Mouse (Mus musculus) heart, adult 9 months (tissue): ENCODE data around the gene Gpbar1.
A peak's percentile ranks its signal among the peaks of the same experiment; 100 is the strongest.

Source experiments
- DNase-seq, 2 experiments: peaks; one replicate each; pipeline ENCODE4 v3.0.0; 2022; ENCODE audit warnings: low spot score in 2 of 2

Gene Gpbar1

DNA sequence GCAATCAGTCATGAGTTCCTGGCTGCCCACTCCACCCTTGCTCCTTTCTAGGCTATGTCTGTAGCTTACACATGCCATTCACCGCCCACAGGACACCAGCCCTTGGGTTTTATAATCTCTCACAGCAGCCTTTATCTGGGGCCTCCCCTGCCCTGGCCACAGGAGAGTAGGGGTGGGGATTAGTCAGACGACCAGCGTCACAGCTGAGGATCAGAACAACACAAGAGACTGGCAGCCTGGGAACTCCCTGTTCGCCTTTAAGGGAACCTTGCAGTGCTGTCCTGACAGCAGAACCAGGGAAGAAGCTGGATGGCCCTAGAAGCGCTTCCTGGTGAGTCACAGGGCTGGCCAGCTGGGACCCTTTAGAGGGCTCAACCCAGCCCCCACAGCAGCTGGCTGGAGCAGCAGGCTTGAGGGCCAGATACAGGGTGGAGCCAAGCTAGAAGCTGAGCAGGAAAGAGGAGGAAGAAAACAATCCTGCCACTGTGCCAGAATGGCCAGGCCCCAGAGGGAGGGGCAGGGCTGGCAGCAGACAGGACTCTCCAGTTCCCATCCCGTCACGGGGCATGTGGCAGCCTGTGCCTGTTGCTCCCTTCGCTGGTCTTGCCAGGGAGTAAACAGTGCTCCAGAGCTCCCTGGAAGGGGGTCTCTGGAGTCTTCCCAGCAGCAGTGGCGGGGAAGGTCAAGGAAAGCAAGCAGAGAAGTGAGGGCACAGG lies 17.3 kb downstream of the Gpbar1 start:
- DNase-seq, result peak; percentile 96

DNA sequence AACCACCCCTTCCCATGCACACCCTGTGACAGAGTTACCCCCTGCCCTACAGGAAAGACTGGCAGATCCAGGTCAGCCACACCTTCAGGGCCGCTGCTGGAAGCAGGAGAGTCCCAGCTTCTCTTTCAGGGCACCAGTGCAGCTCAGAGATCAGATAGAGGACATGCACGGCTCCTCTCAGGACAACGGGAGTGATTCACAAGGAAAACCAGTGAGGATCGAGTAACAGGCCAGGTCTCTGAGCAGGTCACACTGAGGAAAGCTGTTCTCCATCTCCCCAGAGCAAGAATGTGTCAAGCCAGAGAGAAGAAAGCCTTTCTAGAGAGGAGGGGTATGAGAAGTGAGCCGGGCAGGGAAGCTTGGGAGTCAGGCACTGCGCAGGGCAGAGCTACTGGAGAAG lies 18.1 kb downstream of the Gpbar1 start:
- no peak for DNase-seq

DNA sequence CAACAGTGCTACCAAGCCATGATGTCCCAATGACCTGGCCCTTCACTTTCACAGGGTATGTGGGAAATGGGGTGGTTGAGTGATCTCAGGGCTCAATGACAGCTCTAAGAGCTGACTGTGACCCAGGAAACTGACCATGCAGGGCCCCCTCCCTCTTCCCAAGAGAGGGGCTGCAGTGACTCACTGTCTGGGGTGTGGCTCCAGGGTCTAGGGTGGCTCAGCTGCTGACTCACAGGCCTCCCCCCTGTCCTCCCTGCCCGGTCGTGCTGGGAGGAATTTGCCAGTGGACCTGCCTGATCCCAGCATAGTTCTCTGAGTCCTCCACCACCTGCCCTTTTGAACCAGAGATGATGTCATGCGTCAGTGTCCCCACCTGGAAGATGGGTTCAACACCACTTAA lies 18.9 kb downstream of the Gpbar1 start:
- peak; percentile 66 to 73 for DNase-seq

DNA sequence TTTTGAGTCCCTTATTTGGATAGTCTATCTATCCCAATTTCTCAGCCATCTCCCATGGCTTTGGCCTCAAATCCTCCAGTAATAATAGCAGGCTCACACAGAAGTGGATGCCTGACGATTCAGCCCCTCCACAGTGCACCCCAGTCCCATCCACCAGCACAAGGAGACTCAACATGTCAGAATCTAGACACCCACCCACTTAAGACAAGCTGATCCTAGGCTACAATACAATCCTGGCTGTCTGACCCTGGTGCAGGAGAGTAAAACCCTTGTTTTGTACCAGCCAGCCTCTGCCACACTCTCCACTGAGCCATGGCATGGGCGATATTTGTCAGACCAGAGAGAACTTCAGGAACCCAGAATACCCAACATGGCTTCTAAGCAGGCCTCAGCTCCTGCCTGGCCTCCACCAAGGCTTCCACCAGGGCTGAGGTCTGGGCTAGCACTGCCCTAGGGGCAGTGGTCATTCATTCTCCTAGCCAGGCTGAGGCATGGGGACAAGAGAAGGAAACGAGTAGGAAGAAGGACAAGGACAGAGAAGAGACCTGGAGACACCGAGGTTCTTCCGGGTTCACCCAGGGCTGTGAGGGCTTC lies 19.9 kb downstream of the Gpbar1 start:
- DNase-seq, result no peak

DNA sequence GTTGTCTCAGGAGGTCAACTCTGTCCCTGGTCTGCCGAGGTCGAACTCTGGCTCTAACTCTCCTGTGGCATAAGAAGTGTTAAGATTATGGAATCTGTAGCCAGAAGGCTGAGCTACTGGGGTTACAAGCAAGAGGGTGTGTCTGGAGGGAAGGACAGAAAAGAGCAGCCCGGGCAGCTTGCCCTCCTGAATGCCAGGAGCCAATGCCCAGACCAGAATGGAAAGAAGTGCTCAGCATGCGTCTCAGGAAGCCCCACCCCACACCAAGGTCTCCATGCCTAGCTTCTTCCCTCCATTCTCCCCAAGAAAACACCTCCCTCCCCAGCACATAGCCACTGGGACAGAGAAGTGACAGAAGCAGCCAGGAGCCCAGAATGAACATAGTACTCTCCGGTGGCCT lies 20.6 kb downstream of the Gpbar1 start:
- DNase-seq, result peak in 1 of 2 experiments; percentile 70

DNA sequence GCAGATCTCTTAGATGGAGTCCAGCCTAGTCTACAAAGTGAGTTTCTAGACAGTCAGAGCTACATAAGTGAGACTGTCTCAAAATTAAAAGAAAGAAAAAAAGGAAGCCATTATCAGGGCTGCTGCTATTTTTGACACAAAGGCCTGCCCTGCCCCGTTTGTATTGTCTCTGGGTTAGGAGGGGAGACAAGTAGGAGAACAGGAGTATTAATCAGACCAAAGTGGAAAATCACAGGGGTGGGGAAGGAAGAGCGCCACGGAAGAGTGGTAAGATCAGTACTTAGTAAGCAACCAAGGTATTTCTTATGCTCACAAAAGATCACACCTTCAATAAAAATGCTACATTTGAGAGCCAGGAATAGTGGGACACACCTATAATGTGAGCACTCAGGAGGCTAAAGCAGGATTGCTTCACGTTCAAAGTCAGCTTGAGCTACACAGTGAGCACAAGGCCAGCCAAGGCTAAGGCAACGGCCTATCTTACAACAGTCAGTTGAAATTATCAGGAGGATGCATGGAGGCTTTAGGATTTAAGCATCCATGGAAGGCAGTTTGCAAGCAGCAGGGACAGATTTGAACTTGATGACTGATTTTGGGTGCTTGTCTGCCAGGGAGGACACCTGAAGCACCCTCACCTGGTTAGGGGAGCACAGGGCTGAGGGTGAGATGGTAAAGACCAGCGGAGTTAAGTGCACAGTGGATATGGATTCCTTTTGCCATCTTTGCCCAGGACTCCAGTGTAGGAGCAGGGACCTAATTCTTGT lies 22.2 kb downstream of the Gpbar1 start:
- peak; percentile 45 to 55 for DNase-seq

DNA sequence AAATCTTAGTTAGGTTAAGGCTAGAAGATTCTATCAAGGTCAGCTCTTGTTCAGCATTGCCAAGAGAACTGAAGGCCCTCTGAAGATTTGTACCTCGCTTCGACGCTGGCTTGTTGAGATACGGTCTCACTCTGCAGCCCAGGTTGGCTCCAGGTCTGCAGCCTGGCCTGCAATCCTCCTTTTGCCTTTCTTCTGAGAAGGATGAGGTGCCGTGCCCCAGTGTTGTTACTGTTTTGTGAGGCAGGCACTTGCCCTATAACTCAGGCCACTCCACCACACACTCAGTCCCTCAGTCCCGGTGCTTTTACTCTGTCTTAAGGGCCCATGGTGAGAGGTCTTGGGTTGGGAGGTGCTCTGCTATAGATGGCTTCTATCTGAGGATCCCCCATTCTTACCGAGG lies 23.9 kb downstream of the Gpbar1 start:
- DNase-seq, result peak; percentile 5 to 11

DNA sequence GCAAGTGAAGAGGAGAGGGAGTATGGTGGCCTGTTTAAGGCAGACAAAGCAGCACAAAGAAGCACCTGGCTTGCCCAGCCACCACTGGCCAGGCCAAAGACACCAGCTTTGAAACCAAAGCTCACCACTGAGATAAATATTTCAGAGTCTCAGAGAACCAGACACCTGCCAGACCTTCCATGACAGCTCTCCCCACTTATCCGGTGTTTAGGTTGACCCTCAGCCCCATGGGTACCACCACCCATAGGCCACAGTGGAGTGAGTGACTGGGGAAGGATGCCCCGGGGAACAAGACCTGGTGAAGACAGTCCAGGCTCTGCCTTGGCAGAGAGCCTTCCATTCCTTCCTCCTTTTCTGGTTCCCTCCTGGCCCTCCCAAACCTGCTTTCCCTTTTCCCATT lies 24.5 kb downstream of the Gpbar1 start:
- DNase-seq, result peak in 1 of 2 experiments; percentile 8

DNA sequence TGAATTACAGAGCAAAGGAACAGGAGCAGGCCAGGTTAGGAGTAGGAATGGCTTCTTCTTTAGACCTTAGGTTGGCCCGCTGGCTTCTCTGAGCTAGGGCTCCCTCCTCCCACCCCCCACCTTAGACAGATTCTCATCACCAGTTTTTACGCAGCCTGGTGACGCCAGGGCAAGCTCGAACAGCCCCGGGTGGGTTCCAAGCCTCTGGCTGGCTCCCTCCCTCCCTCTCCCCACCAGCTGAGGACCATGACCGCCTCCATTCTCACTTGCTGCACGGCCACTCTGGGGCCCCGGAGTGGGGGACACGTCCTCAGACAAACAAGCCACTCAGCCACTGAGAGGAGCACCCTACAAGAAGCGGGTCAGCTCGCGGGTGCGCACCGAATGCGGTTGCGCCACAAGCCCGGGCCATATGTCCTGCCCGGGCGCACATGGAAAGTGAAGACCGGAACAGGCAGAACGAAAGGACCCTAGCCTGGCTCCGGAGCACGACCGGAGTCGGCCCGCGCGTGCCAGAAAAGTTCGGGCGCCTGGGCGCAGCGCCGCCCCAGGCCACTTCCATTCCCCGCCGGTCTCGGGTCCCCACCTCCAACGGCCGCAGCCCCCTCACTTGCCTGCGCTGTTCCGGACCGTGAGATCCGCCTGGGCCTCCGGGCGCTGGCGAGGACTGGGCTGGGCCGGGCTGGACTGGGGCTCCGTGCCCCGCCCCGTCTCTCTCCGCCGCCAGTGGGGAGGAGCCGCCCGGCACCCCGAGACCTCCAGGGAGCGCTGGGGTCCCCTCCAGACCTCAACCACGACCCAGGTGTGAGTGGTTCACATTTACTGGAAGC lies 25.4 kb downstream of the Gpbar1 start:
- DNase-seq, result peak; percentile 89 to 91

DNA sequence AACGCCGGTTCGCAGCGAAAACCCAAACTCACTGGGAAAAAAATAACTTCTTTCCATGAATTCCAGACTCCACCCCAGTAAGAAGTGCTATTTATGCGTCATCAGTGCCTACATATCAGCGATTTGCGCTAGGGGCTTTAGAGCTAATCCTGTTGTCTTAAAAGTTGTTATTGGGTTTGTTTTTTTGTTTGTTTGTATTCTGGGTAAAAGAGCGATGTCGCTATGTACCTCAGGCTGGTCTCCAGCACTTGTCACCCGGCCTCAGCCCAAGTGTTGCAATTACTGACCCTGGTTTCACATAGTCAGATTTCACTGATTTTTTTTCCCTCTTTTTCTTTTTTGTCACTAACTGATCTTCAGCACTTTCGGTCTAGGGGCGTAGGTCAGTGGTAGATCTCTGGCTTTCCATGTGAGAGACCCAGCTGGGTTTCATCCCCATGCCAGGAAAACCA lies 26.0 kb downstream of the Gpbar1 start:
- DNase-seq, result no peak

DNA sequence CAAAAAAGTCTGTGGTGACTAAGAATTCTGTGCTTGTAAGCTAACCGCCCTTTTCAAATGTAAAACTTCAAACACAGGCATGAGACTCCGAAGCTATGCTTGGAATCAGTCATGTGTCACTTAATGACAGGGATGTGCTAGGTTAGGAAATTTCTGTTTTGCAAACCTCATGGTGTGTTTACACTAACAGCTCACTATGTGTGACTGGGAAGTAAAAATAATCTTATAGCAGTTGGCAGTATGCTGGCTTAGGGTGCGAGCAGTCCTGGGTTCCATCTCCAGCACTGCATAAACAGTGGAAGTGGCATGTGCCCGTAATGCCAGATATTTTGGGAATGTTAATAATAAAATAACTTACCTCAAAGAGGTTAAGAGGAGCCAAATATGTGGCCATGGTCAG lies 26.6 kb downstream of the Gpbar1 start:
- DNase-seq, result no peak

DNA sequence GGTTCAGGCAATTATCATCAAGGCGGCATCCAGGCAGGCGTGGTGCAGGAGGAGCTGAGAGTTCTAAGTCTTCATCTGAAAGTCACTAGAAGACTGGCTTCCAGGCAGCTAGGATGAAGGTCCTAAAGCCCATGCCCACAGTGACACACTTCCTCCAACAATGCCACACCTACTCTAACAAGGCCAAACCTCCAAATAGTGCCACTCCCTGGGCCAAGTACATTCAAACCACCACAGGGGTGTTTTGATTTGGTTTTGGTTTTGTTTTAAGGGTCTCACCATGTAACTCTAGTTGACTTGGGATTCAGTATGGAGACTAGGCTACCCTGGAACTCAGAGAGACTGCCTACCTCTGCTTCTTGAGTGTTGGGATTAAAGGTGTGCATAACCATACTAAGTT lies 27.2 kb downstream of the Gpbar1 start, which contains the start of gene Tmbim1:
Gene Tmbim1, minus strand, starts transcription at position 101 of the 400 bp plus-strand sequence.
- no peak for DNase-seq

DNA sequence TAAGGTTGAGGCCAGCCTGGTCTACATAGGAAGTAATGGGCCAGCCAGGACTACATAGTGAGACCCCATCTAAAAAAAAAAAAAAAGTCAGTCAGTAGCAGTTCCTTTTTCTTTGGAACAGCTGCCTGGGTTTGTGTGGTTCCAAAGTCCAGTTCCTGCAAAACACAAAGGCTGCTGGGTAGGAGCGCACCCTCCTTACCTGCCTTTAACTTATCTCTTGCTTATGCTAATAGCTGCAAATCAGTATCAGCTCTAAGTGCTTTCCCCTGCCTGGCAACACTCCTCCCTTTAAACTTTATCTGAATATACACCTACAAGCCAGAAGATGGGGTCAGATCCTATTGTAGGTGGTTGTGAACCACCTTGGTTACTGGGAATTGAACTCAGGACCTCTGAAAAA lies 28.8 kb downstream of the Gpbar1 start:
- DNase-seq, result no peak

DNA sequence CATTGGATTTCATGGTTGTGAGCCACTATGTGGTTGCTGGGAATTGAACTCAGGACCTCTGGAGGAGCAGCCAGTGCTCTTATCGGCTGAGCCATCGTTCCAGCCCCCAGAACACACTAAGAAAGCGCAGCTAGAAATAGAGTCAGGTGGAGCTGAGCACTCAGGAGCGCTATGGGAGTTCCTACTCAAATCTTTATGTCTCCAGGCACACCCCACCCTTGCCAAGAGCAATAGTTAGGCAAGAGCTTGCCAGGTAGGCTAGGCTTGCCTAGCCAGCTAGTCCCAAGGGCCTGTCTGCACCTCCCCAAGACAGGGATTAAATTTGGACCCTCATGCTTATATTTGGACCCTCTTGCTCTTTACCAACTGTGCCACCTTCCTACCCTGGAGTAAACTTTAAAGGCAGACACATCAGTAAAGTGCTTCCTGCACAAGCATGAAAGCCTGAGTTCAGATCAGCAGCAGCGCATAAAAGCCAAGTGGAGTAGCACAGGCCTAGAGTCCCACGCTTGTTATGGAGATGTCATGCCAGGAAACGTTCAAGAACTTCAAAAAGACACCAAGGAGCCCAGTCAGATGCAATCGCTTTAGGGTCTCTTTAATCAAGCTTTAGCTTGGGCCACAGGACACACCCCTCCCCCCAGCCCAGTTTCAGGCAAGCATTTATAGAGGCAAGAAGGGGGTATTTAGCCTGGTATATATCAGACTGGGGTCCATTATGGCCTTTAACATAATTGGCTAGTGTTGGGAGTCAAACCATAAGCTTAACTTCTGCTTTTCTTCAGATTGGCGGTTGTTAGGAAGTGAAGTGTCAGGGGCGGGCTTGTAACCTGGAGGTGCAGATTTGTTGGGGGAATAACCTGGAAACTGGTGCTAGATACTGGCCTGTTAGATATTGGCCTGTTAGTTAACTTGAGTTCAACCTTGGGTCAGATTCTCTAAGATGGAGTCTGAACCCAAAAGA lies 29.9 kb downstream of the Gpbar1 start:
- DNase-seq, result no peak

DNA sequence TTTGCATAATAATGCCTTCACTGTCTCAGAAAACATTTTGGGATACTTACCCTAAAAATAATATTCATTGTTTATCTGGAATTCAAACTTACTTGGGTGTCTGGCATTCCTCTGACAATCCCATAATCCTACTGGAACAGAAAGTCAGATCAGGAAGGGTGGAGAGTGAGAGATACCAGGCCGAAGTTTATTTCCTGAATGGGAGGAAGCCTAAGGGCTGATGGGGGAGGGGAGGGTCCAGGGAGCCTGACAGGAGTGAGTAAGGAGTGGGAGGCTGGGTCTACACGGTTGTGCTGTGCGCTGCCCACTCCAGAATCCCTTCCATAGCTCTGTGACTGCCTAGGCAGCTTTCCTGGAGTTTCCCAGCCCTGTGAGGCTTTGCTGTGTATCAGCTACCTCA lies 31.4 kb downstream of the Gpbar1 start:
- DNase-seq, result no peak

DNA sequence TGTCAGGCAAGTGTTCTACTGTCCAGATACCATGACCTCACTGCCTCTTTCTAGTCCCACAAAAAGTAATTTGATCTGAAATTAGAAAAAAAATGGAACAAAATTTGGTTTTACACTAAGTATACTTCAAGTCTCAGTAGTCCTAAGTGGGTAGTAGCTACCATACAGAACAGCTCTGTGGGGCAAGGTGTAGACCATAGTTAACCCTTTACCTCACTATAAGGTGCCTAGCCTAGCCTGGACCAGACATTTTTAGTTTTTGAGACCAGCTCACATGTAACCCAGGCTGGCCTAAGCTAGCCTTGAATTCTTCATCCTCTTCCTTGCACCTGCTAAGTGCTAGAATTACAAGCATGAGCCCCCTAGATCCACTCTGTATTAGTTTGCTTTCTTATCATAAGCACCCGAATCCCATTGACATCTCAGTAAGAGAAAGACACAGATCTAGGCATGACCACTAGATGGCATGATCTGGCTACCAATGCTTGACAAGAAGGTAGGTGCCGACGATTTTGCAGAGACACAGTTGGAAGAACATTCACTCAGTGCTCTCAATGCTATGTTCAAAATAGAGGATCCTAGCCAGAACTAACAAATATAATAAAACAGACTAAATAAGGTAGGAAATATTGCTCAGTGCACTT lies 34.8 kb downstream of the Gpbar1 start:
- DNase-seq, result peak in 1 of 2 experiments; percentile 81

DNA sequence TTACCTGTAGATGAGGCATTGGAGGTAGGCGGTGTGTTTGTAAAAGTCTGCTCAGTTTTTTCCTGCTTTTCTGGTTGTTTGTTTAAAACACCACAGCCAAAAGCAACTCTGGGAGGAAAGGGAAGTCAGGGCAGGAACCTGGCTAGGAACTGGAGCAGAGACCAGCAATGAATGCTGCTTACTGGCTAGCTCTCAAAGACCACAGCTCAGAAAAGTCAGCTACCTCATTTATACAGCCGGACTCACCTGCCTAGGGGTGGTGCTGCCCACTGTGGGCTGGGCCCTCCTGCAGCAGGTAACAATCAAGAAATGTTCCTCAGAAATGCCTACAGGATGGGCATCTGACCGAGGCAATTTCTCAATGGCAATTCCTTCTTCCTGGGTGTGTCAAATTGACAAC lies 36.4 kb downstream of the Gpbar1 start:
- no peak for DNase-seq

DNA sequence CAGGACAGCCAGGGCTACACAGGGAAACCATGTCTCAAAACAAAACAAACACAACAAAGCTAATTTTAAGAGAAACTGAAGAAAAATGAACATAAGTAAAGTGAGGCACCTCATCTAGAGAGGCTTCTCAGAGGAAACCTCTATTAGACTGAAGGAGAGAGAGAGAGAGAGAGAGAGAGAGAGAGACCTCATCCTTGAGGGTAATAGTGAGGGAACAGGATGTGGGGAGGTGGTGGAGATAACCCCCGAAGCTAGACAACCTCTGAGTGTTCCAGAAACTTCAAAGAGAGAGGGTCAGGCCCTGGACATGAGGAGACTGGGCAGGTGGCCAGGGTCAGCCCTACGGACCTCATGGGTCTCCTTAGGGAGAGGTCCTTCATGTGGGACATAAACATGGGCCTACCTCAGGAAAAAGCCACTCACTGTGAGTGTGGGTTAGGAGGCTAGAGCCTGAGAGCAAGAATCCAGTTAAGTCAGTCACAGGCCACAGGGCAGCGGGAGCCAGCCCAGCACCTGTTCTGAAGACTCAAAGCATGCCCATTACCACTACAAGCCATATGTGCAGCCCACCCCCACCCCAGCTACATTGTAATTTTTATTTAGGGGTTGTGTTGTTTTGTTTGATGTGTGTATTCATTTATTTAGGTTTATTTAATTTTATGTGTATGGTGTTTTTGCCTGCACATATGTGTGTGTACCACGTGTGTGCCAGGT lies 37.9 kb downstream of the Gpbar1 start:
- no peak for DNase-seq

DNA sequence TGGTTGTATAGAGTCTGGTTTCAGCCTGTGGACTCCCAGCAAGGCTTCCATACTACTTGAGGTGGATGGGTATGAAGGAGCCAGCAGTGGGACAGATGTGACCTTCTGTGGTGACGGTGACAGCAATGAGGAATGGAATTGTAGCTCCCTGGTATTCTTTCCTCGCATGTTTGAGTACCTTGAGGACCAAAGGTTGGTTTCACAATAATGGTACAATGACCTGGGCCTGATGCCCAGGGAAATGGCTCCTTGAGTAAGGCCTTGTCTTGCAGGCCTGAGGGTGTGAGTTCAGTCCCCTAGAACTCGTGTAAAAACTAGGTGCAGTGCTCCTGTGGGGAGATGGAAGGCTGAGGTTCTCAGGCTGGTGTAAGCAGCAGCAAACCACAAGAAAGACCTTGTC lies 40.4 kb downstream of the Gpbar1 start:
- DNase-seq, result no peak

DNA sequence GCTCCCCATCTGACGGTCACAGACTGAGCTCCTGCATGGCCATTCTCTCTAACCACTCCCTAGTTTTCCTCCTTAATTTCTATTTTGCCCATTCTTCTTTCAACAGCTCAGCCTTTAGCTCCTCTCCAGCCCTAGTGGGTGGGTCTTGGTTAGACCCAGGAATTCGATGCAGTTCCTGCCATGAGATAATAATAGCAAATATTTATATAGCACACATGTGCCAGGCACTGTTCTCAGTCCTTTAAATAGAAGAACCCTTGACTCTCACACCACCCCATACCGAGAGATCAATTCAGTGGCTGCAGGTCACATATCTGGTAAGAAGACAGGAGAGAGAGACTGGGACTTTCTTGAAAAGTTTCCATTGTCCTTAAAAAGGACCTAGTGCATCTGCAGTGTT lies 43.0 kb downstream of the Gpbar1 start:
- no peak for DNase-seq
